Mouse (Mus musculus) G1E (cell line): ENCODE data around the gene Smdt1. TPM values are rescaled to one million over a fixed set of nuclear protein-coding genes. Genes with fewer than 3 reads are reported as not detected.

Source experiments
- ATAC-seq: 2 replicates; pipeline ENCODE4 v1.8.0; 2016; ENCODE audit warnings: mild to moderate bottlenecking; ENCODE audit not compliant: insufficient number of reproducible peaks, poor library complexity, low FRiP score, severe bottlenecking; ENCODE audit errors: extremely low read depth
- DNase-seq: peaks from one replicate; pipeline ENCODE4 v3.0.0; 2012; ENCODE audit warnings: low spot score
- H3K27me3 ChIP-seq: 2 replicates; pipeline ENCODE4 v1.6.1; 2012; ENCODE audit warnings: mild to moderate bottlenecking, low read length, inconsistent platforms; ENCODE audit not compliant: insufficient read depth
- H3K36me3 ChIP-seq: replicated peaks from 2 replicates; pipeline ENCODE3; 2012; ENCODE audit warnings: mild to moderate bottlenecking, inconsistent platforms
- H3K4me1 ChIP-seq: 2 replicates; pipeline ENCODE4 v1.6.1; 2012; ENCODE audit warnings: low read depth, low read length, inconsistent platforms, mixed read lengths; ENCODE audit not compliant: insufficient read depth
- H3K4me3 ChIP-seq: 2 replicates; pipeline ENCODE4 v1.5.1; 2012; ENCODE audit warnings: low read depth, mild to moderate bottlenecking, inconsistent platforms, low read length, moderate library complexity, mixed read lengths
- H3K9me3 ChIP-seq: replicated peaks from 2 replicates; pipeline ENCODE4 v1.6.1; 2012; ENCODE audit warnings: inconsistent platforms
- CTCF ChIP-seq: IDR thresholded peaks from 2 replicates; pipeline ENCODE4 v1.5.1; 2012; ENCODE audit warnings: low read depth, low read length, inconsistent platforms, mixed read lengths
- GATA1 ChIP-seq: IDR thresholded peaks from 2 replicates; pipeline ENCODE4 v1.6.1; 2012; ENCODE audit warnings: borderline replicate concordance, low read length, inconsistent platforms, mixed read lengths
- GATA2 ChIP-seq: IDR thresholded peaks from 2 replicates; pipeline ENCODE4 v1.6.1; 2012; ENCODE audit warnings: low read depth, low read length, inconsistent platforms, borderline replicate concordance
- POLR2AphosphoS5 ChIP-seq: IDR thresholded peaks from 2 replicates; pipeline ENCODE4 v1.6.1; 2012; ENCODE audit warnings: low read depth, low read length, inconsistent platforms; ENCODE audit not compliant: insufficient replicate concordance
- TAL1 ChIP-seq: conservative IDR thresholded peaks from 2 replicates; pipeline ENCODE4 v1.6.1; 2012; ENCODE audit warnings: low read depth, low read length, inconsistent platforms, mixed read lengths
- polyA plus RNA-seq: library from polyadenylated mRNA; stranded (reverse); fragments of >175 nt; gene quantifications from 2 replicates; pipeline ENCODE4 v1.2.3, GENCODE M21; 2012
- total RNA-seq, 2 experiments: library from RNA; stranded (forward) in 1 of 2; stranded (reverse) in 1 of 2; fragments of 200-1000 nt in 1 of 2; fragments of >200 nt in 1 of 2; fragmentation: Nextera tagmentation in 1 of 2; gene quantifications; 2 replicates each; pipeline ENCODE4 v1.2.3; 2014 to 2017

Gene Smdt1
- total and polyA plus RNA-seq, 3 experiments = 115 to 137 (median 118) TPM

- Histone ChIP-seq H3K4me3 (peak overlapping the region; percentile 78), H3K4me1 (peaks cover 72% of the 10 kb centered on the region)
- peak; percentile 91 for DNase-seq
These were observed 3.1 kb downstream of the Smdt1 start for GRCm38 (mm10) chr15:82341675-82342542.

DNA sequence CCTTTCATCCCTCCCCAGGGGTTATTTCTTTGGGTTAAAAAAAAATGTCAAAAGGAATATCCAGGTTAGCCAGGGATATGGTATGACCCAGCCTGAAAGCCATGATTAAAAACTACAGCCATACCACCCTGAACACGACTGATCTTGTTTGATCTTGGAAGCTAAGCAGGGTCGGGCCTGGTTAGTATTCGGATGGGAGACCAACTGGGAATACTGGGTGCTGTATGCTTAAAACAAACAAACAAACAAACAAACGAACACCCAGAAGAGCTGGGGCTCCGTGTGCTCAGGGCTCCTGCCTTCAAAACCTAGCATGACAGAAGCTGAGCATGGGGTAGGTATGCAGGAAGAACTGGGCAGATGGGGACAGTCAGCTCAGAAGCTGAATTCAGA lies 3.8 kb downstream of the Smdt1 start:
- peak overlapping the region; percentile 78 for H3K4me3 ChIP-seq
- no peak for TF ChIP-seq TAL1
- TF ChIP-seq CTCF = no peak
- no peak for TF ChIP-seq GATA1
- no peak; the same call in 1 of the 2 replicates for TF ChIP-seq POLR2AphosphoS5
- TF ChIP-seq GATA2 = no peak

More at GRCm38 (mm10) chr15:82341675-82342542, 3.1 kb downstream of the Smdt1 start:
- Histone ChIP-seq H3K27me3 (no peaks in the 10 kb centered on the region), H3K36me3 (peaks cover 41% of the 10 kb centered on the region), H3K9me3 (no peaks in the 10 kb centered on the region)
- TF ChIP-seq TAL1 = peak; percentile 100
- TF ChIP-seq GATA1 = no peak
- 0 out of 2 replicates have a peak, but pooled peaks have one; percentile 55 for TF ChIP-seq GATA2
- peak; percentile 64 for ATAC-seq

GRCm38 (mm10) chr15:82343368-82344287 lies 4.9 kb downstream of the Smdt1 start:
- peaks cover 74% of the 10 kb centered on the region for H3K4me1 ChIP-seq
- no peak for ATAC-seq
- peak overlapping the region; percentile 67; the same call in 1 of the 2 replicates for H3K4me3 ChIP-seq
- no peak for TF ChIP-seq CTCF
- no peak for TF ChIP-seq POLR2AphosphoS5
- DNase-seq = no peak
- peaks cover 49% of the 10 kb centered on the region for H3K36me3 ChIP-seq
- H3K9me3 ChIP-seq = no peaks in the 10 kb centered on the region
- H3K27me3 ChIP-seq = no peaks in the 10 kb centered on the region

More for the DNA sequence above, 3.8 kb downstream of the Smdt1 start:
- Histone ChIP-seq H3K9me3 (no peaks in the 10 kb centered on the region), H3K4me1 (peaks cover 72% of the 10 kb centered on the region), H3K36me3 (peaks cover 41% of the 10 kb centered on the region), H3K27me3 (no peaks in the 10 kb centered on the region)
- DNase-seq (no peak), ATAC-seq (no peak)

GRCm38 (mm10) chr15:82344971-82345370 lies 6.2 kb downstream of the Smdt1 start:
- H3K9me3 ChIP-seq = no peaks in the 10 kb centered on the region
- TF ChIP-seq GATA1 (no peak), TAL1 (no peak), GATA2 (no peak), CTCF (no peak), POLR2AphosphoS5 (no peak)
- peak overlapping the region; percentile 20; the same call in 1 of the 2 replicates for H3K4me3 ChIP-seq
- H3K27me3 ChIP-seq = no peaks in the 10 kb centered on the region
- H3K36me3 ChIP-seq = peaks cover 63% of the 10 kb centered on the region
- peaks cover 76% of the 10 kb centered on the region for H3K4me1 ChIP-seq
- ATAC-seq (no peak), DNase-seq (no peak)

GRCm38 (mm10) chr15:82345820-82346470 lies 7.2 kb downstream of the Smdt1 start:
- Histone ChIP-seq H3K4me1 (peaks cover 76% of the 10 kb centered on the region), H3K9me3 (no peaks in the 10 kb centered on the region), H3K4me3 (peak overlapping the region; percentile 86), H3K36me3 (peaks cover 72% of the 10 kb centered on the region), H3K27me3 (no peaks in the 10 kb centered on the region)
- TF ChIP-seq TAL1 (no peak), CTCF (no peak), GATA2 (no peak), GATA1 (no peak), POLR2AphosphoS5 (no peak; the same call in 1 of the 2 replicates)
- ATAC-seq = peak; percentile 69
- peak; percentile 95 for DNase-seq
